Mouse (Mus musculus): ENCODE data around the gene Prkar1a.
A peak's percentile ranks its signal among the peaks of the same experiment; 100 is the strongest.

The Prkar1a gene

GRCm38 (mm10) chr11:109672881-109673739 lies 23.9 kb downstream of the Prkar1a start:
- no peak for DNase-seq (ENCODE audit: low spot score in 2 of 2)

- DNase-seq (ENCODE audit: low spot score in 2 of 2), result no peak
These were observed 24.5 kb downstream of the Prkar1a start for GRCm38 (mm10) chr11:109673741-109674140.

DNA sequence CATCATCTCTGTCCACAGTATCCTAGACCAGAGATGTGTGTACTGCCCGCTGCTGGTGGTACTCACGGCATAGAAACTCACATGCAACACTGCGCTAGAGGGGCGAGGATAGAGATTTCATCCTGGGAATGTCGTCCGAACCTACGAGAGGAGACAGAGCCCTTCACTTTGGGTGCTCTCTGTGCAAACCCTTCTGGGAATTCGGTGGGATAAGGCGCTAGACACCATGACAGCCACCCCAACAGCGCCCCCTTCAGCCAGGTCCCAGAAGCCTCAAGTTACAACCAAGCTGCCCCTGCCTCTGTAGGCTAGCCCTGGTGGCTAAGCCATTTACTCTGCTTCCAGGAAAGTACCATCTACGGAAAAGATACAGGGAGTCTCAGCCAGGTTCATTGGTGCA lies 25.3 kb downstream of the Prkar1a start:
- no peak for DNase-seq (ENCODE audit: low spot score in 2 of 2)

GRCm38 (mm10) chr11:109675208-109675607 lies 26.0 kb downstream of the Prkar1a start:
- no peak for DNase-seq (ENCODE audit: low spot score in 2 of 2)

GRCm38 (mm10) chr11:109675771-109676170 lies 26.6 kb downstream of the Prkar1a start:
- no peak for DNase-seq (ENCODE audit: low spot score in 2 of 2)

GRCm38 (mm10) chr11:109676621-109677373 lies 27.6 kb downstream of the Prkar1a start:
- DNase-seq (ENCODE audit: low spot score in 2 of 2), result no peak

DNA sequence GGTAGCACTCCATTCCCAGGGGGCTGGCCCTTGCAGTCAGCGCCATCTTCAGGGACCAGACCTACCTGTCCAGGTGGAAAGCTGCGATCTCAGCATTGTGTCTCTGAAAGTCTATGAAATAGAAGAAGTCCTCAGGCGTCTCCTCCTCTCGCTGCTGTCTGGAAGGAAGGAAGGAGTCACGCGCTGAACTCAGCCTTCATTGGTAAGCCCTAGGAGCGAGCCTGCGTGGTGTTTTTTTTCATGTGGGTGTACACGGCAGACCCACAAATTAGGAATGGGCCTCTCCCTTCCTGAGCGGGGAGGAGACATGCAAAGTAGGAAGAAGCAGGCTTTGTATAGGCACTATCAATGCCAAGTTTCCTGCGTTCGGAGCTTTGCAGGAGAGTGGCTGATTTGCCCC lies 29.1 kb downstream of the Prkar1a start:
- DNase-seq (ENCODE audit: low spot score in 2 of 2), result no peak

DNA sequence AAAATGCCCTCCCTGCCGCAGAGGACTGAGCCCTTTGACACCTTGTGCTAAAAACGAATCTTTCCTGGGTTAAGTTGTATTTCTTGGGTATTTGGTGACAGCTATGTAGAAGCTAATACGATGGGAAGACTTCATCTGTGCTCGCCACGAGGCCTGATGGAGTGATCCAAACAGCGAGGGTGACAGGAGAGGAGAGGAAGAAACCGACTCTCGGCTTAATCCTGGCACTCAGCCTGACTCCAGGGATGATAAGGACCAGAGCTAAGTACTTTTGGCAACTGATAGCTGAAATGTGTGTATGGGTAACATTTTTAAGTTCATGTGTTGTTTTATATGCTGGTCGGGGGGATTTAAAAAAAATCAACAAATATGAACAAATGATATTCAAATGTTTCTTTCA lies 31.7 kb downstream of the Prkar1a start:
- DNase-seq (ENCODE audit: low spot score in 2 of 2), result no peak

GRCm38 (mm10) chr11:109681556-109681955 lies 32.4 kb downstream of the Prkar1a start:
- DNase-seq (ENCODE audit: low spot score in 2 of 2), result no peak

- no peak for DNase-seq (ENCODE audit: low spot score in 2 of 2)
These were observed 33.0 kb downstream of the Prkar1a start for GRCm38 (mm10) chr11:109682221-109682620.

GRCm38 (mm10) chr11:109689539-109689938 lies 40.3 kb downstream of the Prkar1a start:
- DNase-seq (ENCODE audit: low spot score in 2 of 2), result no peak

DNA sequence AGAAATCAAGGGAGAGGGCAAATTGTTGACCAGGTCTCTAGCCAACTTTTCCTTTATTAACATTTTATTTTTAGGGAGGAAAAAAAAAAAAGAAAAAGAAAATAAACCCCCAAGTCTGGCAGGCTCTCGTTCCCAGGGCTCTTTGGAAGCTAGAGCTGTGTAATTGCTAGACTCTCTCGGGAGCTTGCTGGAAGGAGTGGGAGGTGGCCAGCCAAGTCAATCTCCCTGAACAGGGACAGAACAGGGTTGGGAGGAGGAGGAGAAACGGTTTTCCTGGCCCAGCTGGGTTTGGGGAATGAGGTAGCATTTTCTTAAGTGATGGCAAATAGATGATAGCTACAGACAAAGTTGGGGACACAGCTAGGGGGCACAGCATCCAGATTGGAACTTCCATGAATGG lies 43.5 kb downstream of the Prkar1a start:
- no peak for DNase-seq (ENCODE audit: low spot score in 2 of 2)

- DNase-seq (ENCODE audit: low spot score in 2 of 2), result no peak
These were observed 47.3 kb downstream of the Prkar1a start for GRCm38 (mm10) chr11:109696519-109696918.

- DNase-seq (ENCODE audit: low spot score in 2 of 2), result no peak
These were observed 48.0 kb downstream of the Prkar1a start for GRCm38 (mm10) chr11:109697089-109697643.

GRCm38 (mm10) chr11:109698740-109699139 lies 49.5 kb downstream of the Prkar1a start:
- peak; percentile 41 to 64 for DNase-seq (ENCODE audit: low spot score in 2 of 2)

- DNase-seq (ENCODE audit: low spot score in 2 of 2), result no peak
These were observed 50.6 kb downstream of the Prkar1a start for GRCm38 (mm10) chr11:109699784-109700183.

DNA sequence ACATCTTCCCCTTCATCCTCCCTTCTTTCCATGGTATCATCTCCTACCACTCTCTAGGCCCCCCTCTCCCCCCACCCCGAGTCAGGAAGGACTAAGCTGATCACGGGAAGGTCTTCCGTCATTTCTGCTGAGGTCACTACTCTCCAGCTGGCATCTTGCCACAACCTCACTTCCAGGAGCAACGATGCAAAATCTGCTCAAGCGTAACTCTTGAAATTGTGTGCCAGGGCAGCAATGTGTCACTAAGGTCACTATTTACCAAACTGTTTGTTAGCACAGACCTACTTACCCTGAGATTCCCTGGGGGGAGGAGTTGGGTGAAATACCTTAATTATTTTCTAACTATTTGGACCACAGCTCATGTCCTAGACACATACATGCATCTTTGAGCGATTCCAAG lies 51.6 kb downstream of the Prkar1a start:
- no peak for DNase-seq (ENCODE audit: low spot score in 2 of 2)

DNA sequence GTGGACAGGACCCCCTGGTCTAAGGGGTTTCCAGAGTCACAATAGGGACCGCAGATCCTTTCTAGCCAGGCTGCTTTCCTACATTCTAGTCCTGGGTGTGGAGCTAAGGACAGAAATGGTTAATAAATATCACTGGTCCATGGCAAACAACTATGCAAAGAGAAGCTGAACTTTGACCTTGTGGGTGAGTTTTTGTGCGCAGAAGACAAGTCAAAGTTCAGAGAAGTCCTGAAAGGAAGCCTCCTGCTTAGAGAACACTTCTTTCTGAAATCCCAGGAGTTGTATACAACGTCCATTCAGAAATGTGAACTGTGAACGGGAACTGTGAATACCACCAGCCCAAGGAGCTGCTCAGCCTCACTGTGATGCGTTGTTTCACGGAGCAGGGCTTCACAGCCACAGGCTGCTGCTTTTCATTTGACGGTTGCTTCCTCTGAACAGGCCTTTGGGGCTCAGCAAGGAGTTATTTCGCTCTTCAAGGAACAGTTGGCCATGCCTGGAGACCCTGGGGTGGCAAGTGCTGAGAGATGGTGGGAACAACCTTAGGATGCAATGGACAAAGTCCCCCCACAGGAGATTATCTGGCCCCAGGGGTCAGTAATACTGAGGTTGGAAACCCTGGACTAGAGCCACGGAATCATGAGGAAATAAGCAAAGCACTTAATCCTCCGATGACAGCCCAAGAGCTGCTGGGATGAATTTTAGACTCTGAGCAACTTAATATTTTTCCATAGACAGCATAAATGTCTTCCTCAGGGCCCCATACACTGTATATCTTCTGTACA lies 53.0 kb downstream of the Prkar1a start:
- no peak for DNase-seq (ENCODE audit: low spot score in 2 of 2)

- DNase-seq (ENCODE audit: low spot score in 2 of 2), result no peak
These were observed 54.6 kb downstream of the Prkar1a start for GRCm38 (mm10) chr11:109703845-109704244.

GRCm38 (mm10) chr11:109704311-109705205 lies 55.4 kb downstream of the Prkar1a start:
- no peak for DNase-seq (ENCODE audit: low spot score in 2 of 2)
